Mouse (Mus musculus) CD4-positive, CD25-positive, alpha-beta regulatory T cell, adult 9 weeks (primary cell): ENCODE data around the gene Ifit3b. TPM values are rescaled to one million over a fixed set of nuclear protein-coding genes. Genes with fewer than 3 reads are reported as not detected.

ENCODE experiments used
- polyA plus RNA-seq: library from polyadenylated mRNA; unstranded; fragments of 100-300 nt; shearing (Covaris generic); gene quantifications from one replicate; pipeline ENCODE4 v1.2.1, GENCODE M21; 2017

The Ifit3b gene
- 8.1 TPM for polyA plus RNA-seq

GRCm38 (mm10) chr19:34607237-34608051 is at the start of gene Ifit3b:
Gene Ifit3b (plus strand): TSS chr19:34607970.

GRCm38 (mm10) chr19:34583126-34583766 is 24.5 kb upstream of the Ifit3b start, which contains the start of gene Ifit3:
Gene Ifit3 (plus strand): TSS chr19:34583531.

GRCm38 (mm10) chr19:34601888-34602287 is 5.9 kb upstream of the Ifit3b start, which contains the start of gene Ifit1bl1:
Gene Ifit1bl1 (minus strand): TSS chr19:34601956.

GRCm38 (mm10) chr19:34640623-34641022 is 32.9 kb downstream of the Ifit3b start, which contains the start of the genes Ifit1bl2 and Ifit1:
Gene Ifit1bl2 (minus strand): TSS chr19:34640743.
Gene Ifit1 (plus strand): TSS chr19:34640871.

Other genes starting within 250 kb of the Ifit3b start
- gene Ch25h, start 132.8 kb upstream of the Ifit3b start, polyA plus RNA-seq, result not detected
- 116 TPM for gene Lipa, start 80.5 kb upstream of the Ifit3b start, polyA plus RNA-seq
- gene Ifit2, start 57.3 kb upstream of the Ifit3b start, polyA plus RNA-seq, result 43.5 TPM
- 51.8 TPM for gene Ifit3, start 24.4 kb upstream of the Ifit3b start, polyA plus RNA-seq
- gene Ifit1bl1, start 6.0 kb upstream of the Ifit3b start, polyA plus RNA-seq, result 109 TPM
- 2.2 TPM for gene Ifit1bl2, start 32.8 kb downstream of the Ifit3b start, polyA plus RNA-seq
- 57.9 TPM for gene Ifit1, start 32.9 kb downstream of the Ifit3b start, polyA plus RNA-seq
- gene Slc16a12, start 139.3 kb downstream of the Ifit3b start, polyA plus RNA-seq, result not detected